Mouse (Mus musculus): Measurements from ENCODE around the gene Nktr. TPM values are rescaled to one million over a fixed set of nuclear protein-coding genes. Genes with fewer than 3 reads are reported as not detected.

The Nktr gene
- total RNA-seq, 2 experiments from 2014 or later: 98.6 to 100 TPM

DNA sequence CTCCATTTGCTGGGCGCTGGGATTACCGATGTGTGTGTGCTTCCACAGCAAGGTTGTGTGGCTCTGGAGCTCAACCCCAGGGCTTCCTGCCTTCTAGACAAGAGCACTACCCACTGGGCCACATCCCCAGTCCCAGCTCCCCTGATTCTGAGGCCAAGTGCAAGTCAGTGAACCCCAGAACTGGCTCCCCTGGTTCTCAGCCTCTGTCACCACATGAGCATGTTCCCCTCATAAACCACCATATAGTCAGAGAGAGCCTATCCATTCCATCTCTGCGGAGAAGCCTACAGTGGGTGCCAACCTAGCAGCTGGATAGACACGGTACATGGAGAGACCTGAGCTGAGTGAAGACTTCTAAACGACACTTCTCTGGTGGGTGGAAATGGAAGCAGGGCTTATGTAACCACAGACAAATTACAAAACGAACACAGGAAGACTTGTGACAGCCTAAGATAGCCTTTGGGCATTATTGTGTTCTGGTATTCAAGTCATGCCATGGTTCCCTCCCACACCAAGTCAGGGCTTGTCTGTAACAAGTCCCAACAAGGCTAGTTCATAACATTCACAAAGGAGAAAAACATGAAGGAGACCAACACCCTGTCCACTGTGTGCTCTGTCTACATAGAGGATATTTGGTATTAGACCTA lies 12.8 kb upstream of the Nktr start:
- DNase-seq (ENCODE audit: low spot score in 2 of 2): no peak

DNA sequence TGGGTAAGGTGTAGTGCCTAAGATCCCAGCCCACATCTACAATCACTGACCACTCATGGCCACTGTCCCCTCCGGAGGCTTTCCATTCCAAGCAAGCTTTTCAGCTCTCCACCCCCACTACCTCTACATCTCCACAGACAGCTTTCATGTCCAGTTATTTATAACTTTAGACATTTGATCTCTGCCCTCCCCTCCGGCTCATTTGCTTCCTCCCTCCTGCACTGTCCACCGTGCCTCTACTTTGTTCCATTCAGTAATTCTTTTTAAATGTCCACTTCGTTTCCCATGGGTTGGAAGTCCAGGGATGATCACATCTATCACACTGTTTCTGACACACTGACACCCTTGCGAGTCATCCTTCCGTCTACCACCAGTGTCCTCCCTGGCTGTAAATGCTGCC lies 11.2 kb upstream of the Nktr start:
- DNase-seq (ENCODE audit: low spot score in 2 of 2): no peak

DNA sequence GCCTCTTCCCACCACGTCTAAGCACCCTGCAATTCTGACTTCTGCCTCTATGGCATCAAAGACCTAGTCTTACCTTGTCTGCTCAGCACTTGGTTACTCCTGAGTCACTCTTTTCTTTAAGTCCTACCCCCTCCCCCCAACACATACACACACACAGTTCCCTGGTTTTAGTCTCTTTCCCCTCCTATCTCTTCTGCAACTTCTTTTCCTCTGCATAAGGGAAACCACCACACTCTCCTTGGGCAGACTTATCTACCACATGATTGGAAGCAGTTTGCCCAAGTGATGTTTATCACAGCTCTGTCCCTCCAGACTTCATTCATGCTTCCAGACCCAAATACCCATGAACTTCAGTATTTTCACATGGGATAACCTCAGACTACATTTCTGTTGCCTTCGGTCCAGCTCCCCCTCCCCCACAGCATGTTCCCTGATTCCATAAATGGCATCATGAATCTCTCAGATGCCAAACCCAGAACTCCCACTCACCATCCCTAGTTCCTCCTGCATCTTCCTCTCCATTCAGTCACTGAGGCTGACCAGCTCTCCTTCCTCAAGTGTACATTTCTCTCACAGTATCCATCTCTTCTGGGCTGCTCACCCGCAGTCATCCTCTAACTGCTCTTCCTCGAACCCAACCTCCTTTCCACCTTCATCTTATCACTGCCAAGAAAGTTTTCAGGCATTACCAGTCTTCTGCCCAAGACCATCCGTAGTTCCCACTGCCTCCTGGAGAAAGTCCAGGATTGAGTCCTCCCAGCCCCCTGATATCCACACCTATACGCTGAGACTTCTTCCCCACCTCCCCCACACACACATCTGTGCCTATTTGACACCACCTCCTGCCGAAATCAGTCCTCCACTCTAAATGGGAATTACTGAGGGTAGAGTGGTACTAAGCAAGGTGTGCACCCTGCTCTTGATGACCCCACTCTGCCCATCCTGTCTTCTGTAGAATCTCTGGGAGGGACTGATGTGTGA lies 10.2 kb upstream of the Nktr start:
- no peak for DNase-seq (ENCODE audit: low spot score in 2 of 2)

DNA sequence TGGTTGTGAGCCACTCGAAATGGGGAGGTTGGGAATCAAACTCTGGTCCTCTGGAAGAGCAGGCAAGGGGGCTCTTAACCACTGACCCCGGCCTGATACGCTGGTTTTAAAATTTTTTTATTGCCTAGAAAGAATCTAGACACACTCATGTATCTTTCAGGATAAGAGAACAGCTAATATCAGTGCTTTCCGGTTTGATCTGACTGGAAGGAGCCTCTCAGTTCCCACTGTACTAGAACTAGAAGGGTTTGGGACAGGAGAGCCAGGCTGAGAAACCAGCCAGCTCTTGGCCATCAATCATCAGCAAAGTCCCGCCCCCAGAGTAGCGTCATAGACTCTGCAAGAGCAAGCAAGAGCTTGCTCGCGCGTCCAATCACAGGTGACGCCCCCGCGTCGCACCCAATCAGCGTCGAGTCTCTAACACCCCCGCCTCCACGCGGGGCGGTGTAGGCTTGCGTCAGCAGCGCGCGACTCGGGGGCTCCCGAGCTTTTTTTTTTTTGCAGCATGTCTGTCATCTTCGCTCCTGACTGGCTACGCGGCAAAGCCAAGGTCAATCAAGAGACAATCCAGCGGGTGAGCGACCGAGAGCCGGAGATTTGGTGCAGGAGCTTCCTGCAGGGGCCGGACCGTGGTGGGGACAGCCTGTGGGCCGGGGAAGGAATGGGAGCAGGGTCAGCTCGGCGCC lies 8.9 kb upstream of the Nktr start, which contains the start of gene Ss18l2:
Ss18l2 (plus strand) TSS at position 432 of the 686 bp plus-strand sequence.
- DNase-seq (ENCODE audit: low spot score in 2 of 2): peak; percentile 97 to 99

DNA sequence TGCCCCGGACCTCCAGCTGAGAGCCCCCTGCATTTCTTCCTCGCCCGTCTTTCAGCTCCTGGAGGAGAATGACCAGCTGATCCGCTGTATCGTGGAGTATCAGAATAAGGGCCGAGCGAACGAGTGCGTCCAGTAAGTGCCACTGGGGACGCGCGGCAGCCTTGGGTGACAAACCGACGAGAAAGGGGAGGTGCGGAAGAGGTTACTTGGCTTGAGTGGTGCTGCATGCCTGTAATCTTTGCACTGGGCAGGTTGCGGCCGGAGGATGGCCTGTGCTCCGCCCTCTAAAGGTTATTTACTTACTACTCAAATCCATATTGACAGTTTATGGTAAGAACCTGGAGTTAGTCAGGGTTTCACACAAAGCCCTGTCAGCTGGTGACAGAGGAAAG lies 8.4 kb upstream of the Nktr start:
- no peak for DNase-seq (ENCODE audit: low spot score in 2 of 2)

DNA sequence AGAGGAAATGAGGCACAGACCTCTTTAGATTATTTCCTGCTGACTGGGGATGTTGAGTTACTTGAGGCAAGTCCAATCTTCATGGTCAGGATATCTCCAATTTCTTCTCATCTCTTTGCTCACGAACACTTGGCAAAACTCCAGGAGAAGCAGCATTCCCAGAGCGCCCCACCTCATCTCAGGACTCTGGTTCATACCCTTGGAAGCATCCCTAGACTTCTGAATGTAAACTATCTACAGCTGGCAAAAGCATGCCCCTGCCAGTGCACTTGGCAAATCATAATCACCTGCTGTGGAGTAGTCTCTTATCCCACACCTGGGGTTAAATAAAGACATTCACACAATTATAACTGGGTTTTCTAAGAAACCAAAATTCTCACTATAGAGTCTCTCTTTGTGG lies 1.9 kb upstream of the Nktr start:
- no peak for DNase-seq (ENCODE audit: low spot score in 2 of 2)

DNA sequence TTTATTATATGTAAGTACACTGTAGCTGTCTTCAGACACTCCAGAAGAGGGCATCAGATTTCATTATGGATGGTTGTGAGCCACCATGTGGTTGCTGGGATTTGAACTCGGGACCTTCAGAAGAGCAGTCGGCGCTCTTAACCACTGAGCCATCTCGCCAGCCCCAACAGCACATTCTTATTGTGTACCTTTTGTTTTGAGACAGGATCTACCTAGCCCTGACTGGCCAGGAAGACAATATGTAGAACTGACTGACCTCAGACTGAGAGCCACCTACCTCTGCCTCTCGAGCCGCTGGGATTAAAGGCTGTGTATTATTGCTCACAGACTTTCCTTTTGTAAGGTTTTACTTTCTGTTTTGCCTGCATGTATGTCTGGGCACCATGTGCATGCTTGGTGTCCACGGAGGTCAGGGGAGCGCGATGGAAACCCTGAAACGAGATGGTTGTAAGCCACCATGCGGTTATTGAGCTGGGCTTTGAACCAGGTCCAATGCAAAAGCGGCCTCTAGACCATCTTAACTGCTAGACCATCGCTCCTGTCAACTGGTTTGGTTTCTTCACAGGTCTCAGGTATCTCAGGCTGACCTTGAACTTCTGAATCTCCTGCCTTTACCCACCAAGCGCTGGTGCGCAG lies 781 bp upstream of the Nktr start:
- no peak for DNase-seq (ENCODE audit: low spot score in 2 of 2)

DNA sequence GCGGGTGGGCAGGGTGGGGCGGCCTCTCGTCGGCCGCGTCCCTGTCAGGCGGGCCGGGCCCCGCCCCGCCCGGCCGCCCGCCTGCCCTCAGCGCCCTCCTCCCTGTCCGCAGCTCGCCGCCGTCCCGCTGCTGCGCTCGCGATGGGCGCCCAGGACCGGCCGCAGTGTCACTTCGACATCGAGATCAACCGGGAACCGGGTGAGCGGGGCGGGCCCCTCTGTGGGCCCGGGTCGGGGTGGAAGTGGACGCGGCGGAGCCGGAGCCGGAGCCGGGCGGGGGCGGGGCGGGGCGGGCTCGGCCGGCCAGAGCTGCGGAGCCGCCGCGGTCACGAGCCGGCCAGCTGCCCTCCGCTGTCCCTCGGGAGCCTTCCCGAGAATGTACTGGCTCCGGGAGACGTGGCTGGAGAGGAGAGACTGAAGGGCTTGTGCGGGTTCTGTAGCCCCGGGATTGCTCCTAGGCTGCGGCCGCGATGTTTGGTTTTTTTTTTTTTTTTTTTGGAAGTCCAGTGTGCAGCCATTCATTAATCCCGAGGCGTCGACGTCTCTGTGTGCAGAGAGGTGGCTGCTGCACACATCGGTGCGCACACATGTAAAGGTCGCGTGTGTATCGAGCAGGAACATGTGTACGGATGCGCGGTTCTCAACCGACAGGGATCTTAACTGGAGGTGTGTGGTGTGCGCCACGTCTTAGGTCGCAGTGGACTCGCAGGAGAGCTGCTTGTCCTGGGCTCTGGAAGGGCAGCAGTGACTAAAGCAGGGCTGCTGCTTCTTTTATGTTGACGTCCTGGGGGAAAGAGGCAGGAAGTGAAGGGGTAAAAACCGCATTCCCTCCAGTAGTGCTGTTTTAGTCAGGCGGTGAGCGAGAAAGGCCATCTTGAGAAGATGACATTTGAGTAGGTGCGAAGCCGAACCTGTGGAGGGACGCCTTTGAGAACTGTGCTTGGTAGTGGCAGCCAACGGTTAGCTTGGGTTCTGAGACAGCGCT lies 670 bp downstream of the Nktr start:
- no peak for DNase-seq (ENCODE audit: low spot score in 2 of 2)

DNA sequence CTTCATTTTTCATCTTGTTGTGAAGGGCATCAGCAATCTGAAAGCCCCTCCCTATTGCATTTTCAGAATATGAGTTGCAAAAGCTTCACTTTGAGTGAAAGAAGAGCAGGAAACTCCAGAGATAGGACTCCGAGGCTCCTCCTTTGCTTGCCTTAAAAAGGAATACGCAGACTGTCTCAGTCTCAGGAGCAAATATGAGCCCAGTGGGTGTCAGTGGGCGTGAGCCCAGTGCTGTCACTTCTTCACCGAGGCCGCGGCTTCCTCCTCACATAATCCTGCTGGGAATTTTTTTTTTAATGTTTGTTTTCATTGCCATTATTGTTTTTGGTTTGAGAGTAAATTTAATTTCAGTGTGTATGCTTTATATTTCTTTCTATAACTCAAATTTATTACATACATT lies 21.5 kb downstream of the Nktr start:
- no peak for DNase-seq (ENCODE audit: low spot score in 2 of 2)

DNA sequence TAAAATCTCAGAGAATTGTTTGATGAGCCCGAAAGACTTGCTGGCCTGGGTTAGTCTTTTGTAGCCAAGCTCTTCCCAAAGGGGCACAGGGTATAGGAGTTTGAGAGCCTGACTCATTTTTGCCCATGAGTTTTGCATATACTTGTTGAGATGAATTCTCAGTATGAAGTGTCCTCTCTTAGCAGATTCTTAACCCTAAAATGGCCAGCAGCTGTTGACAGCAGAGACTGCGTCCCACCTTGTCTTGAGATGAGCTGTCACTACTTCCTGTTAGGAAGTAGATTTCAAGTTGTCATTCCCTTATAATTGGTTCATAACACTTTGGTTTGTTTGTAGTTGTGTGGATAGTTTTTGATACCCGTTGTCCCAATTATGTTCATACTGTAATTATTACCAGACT lies 22.2 kb downstream of the Nktr start:
- no peak for DNase-seq (ENCODE audit: low spot score in 2 of 2)

DNA sequence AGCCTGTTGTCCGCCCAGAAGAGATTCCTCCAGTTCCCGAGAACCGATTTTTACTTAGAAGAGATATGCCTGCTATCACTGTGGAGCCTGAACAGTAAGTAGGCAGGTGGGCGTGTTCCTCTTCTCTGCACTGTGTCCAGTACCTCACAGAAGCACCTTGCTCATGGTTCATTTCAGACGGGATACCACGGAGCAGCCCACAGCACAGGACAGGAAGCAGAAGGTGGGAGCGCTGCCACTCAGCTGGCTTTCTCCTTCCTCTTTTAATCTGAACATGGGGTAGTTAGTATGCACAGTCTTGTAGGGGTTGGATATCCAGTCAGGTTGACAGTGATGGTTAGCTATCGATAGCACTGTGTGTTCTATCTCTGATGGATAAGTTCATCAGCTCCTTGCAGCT lies 25.1 kb downstream of the Nktr start:
- no peak for DNase-seq (ENCODE audit: low spot score in 2 of 2)

DNA sequence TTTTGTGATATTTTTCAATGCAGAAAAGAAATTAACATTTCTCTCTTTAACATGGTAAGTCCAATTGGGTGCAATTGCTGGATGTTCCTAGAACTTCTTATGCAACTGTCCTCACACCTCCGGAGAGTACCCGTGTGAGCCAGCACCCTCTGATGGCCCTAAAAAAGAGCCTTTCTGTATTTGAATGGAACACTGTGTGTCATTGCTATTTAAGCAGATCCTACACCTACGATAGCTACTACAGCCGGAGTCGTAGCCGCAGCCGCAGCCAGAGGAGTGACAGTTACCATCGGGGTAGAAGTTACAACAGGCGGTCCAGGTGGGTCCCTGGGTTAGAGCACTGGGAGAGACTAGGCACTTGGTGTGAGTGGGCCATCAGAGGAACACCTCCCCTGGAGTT lies 33.8 kb downstream of the Nktr start:
- peak in 1 of 2 experiments; percentile 60 for DNase-seq (ENCODE audit: low spot score in 2 of 2)

DNA sequence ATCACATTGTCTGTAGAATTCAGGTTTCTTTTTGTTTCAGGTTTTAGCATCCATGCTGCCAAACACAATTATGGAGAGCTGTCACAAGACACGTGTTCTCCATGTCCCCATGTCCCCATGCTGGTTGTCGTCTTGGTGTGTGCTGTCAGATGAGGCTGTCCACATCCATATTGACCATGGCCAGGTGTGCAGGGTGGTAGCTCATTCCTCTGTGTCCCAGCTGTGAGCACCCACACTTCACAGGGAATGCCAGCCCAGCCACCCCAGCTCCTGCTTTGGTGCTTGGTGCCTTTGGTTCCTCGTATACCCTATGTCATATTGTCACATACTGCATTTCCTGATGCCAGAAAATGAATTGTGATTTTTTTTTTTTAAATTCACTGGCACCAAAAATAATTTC lies 35.7 kb downstream of the Nktr start:
- no peak for DNase-seq (ENCODE audit: low spot score in 2 of 2)

DNA sequence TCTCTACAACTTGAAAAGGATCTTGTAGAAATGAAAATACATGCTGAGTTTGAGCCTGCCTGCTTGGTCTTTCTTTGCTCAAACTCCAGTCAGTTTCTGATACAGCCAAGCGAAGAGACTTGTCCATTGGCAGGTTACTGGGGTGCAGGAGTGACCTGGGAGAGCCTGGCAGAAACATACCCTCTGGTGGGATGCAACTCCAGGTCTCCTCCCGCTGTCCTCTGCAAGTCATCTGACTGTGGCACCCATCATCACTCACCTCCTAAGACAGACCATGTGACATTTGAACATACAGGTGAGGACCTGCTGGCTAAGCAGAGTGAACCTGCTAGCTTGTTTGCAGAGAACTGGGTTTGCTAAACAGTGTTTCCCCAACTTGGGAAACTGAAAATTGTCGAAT lies 37.8 kb downstream of the Nktr start:
- no peak for DNase-seq (ENCODE audit: low spot score in 2 of 2)

DNA sequence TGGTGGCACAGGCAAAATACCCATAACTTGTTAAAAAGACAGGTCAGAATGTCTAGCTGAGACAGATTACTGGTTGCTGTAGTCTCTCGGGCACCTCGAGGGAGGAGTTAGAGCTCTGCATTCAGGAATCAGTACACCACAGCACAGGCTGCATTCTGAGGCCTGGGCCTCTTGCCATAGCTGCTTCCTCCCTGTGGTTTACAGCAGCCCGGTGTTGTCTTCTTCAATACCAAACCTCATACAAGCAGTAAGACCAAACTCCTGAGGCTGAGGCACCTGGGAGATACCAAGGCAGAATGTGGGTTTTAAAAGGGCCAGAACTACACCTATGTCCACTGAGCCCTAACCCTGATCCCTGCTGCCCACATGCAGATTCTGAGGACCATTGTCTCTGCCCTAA lies 38.5 kb downstream of the Nktr start:
- DNase-seq (ENCODE audit: low spot score in 2 of 2): no peak

DNA sequence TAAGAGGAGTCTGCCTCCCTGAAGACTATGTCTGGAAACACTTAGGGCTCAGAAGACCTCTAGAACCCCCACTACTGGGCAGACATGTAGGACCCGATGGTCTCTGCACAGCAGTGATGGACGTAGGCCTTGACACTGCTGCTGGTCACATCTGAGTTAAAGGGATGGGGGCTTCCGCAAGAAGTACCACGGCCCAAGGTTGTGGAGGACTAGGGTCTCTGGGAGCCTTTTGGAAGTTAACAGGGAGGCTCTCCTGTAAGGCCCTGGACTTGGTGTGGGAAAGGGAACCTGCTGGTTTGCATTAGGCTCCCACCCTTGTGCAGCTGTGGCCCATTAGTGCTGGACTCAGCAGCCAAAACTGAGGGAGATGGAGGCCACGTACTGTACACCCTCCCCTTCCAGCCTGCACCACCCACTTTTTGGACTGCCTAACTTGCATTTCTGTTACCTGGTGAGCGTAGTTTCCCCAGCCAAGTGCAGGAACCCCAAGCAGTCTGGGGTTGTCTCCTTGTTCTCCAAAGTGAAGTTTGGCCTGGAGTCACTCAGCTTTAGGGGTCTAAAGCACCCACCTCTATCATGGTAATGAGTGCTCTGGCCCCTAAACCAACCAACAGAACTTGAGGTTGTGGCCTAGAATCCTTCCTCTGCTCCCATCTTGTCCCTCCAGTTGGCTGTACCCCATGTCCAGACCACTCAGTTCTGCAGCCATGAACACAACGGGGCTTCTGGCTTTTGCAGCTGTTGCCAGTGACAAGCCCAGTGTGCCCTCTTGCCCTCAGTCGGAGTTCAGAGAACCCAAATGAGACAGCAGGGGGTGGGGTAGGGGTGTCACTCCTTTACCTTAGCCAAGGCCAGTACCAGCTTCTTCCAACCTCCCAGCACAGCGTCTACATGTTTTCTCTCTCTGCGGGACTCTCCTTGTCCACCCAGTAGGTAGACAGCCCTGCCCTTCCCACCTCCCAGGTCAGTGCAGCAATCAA lies 39.2 kb downstream of the Nktr start:
- no peak for DNase-seq (ENCODE audit: low spot score in 2 of 2)

DNA sequence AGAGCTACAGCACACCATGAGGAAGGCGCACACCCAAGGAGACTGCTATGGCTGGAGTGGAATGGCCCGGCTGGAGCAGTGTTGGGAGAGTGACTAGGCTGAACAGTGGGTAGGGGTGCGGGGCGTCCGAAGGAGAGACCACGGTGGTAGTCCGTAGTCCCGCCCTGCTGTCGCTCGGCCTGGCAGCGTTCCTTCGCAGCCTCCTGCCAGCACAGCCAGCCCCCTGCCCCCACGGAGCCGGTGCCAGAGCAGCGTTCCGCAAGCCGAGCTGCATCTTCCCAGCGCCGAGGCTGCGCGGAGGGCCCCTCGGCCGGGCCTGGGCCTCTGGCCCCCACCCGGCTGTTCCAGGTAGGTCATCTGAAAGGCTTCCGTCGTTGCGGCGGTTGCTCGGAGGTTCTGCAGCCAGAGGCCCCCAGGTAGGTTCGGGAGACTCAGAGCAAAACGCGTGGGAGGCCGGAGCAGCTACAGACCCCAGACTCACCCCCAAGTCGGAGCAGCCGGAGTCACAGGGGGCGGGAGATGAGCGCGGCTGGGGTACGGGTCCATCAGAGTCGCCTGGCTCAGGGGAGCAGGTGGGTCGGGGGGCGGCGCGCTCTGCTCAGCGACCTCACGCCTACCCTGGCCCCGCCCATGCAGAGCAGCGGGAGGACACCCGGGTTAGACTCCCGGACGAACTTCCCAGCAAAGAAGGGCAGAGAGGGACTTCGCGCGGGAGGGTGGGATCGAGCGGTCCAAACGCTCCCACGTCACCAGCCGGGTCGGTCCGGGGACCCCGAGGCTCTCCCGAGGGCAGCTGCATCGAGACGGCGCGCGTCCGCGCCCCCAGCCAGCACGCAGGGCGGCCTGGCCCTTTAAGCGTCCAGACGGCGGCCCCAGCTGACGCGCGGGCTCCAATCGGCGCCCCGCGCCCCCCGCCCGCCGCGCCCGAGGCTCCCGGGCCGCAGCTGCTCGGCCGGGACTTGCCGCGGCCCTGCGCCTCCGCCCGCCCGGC lies 40.4 kb downstream of the Nktr start, which contains the start of gene Zfp651:
Zfp651 (plus strand) TSS at position 240 of the 991 bp plus-strand sequence.
- DNase-seq (ENCODE audit: low spot score in 2 of 2): peak in 1 of 2 experiments; percentile 75
